Mouse (Mus musculus): ENCODE results near the gene Tmem150c.

The Tmem150c gene

DNA sequence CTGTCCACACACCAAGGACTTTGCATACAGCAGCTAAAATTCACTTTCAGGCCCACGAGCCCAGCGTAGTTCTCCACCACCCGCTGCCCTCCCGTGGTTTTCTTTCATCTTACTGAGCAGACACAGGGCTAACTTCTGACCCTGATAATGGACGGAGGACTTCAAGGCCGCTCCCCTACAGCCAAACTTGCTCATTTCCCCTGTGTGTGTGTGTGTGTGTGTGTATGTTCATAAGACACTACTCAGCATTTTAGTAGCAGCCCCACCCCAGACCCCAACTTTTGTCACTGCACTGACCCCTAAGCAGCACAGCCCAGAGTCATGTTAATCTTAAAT, at the start of gene Tmem150c:
Gene Tmem150c, minus strand, starts transcription at position 171 of the 336 bp plus-strand sequence.
- Histone ChIP-seq H3K36me3 (ENCODE audit: insufficient read depth, low read length) (no peaks in the 10 kb centered on the region), H3K4me1 (replicated peaks; ENCODE audit: low read depth, low read length) (peaks cover 21% of the 10 kb centered on the region), H3K4me3 (replicated peaks; ENCODE audit: low read length) (peak within 1 kb of the TSS; percentile 82), H3K9me3 (ENCODE audit: low read length) (no peaks in the 10 kb centered on the region), H3K27me3 (ENCODE audit: insufficient read depth, low read length) (peaks cover 72% of the 10 kb centered on the region)
- no peak for TF ChIP-seq NANOG (IDR thresholded peaks at IDR 0.05; ENCODE audit: borderline replicate concordance, low read length)
- no peak for TF ChIP-seq CTCF (conservative IDR thresholded peaks at IDR 0.05; ENCODE audit: low read length)
- no peak for TF ChIP-seq POU5F1 (IDR thresholded peaks at IDR 0.05; ENCODE audit: borderline replicate concordance, low read length)

DNA sequence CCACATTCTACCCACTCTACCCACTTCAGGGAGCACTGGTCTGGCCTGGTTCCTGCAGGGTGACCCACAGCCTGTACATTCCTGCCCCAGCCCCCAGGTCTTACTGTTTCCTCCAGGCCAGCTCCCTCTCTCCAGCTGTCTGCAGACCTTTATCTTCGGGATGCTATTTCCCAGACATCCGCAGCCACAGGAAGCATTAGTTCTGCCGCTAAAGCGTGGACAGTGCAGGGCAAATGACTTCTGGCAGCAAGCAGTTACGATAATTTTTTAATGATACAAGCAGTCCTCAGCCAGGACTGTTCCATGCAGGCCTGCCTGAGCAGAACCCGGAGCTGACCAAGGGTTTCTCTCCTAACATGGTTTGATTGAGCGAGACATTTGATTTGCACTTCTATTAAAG, 49.5 kb upstream of the Tmem150c start:
- H3K9me3 ChIP-seq (ENCODE audit: low read length): no peaks in the 10 kb centered on the region
- H3K4me1 ChIP-seq (replicated peaks; ENCODE audit: low read depth, low read length): peaks cover 20% of the 10 kb centered on the region
- H3K36me3 ChIP-seq (ENCODE audit: insufficient read depth, low read length): no peaks in the 10 kb centered on the region
- H3K4me3 ChIP-seq (replicated peaks; ENCODE audit: low read length): no peak overlapping the region
- H3K27me3 ChIP-seq (ENCODE audit: insufficient read depth, low read length): 0 out of 2 replicates have a peak, but pooled peaks cover under 1% of the 10 kb centered on the region
- TF ChIP-seq CTCF (conservative IDR thresholded peaks at IDR 0.05; ENCODE audit: low read length): no peak
- TF ChIP-seq NANOG (IDR thresholded peaks at IDR 0.05; ENCODE audit: borderline replicate concordance, low read length): no peak

DNA sequence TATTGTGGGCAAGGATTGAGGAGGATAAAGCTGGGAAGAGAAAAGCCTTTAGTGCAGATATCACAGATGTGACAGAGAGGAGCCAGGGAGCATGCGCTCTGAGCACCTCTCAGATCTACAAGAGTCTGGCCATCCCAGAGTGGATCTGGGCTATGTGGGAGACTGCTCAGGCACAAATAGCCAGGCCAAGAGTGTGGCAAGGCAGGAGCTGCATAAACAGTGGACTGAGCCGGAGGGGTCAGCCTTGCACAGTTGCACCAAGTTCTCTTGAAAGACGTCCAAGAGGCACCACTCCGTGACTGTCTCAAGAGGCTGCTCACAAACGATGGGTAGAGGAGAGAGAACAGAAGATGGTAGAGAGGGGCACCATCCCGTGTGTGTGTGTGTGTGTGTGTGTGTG, 47.1 kb upstream of the Tmem150c start:
- Histone ChIP-seq H3K27me3 (ENCODE audit: insufficient read depth, low read length) (no peaks in the 10 kb centered on the region), H3K9me3 (ENCODE audit: low read length) (no peaks in the 10 kb centered on the region), H3K4me1 (replicated peaks; ENCODE audit: low read depth, low read length) (peaks cover 12% of the 10 kb centered on the region), H3K36me3 (ENCODE audit: insufficient read depth, low read length) (no peaks in the 10 kb centered on the region), H3K4me3 (replicated peaks; ENCODE audit: low read length) (no peak overlapping the region)
- no peak for TF ChIP-seq POU5F1 (IDR thresholded peaks at IDR 0.05; ENCODE audit: borderline replicate concordance, low read length)
- no peak for TF ChIP-seq NANOG (IDR thresholded peaks at IDR 0.05; ENCODE audit: borderline replicate concordance, low read length)
- no peak for TF ChIP-seq CTCF (conservative IDR thresholded peaks at IDR 0.05; ENCODE audit: low read length)

DNA sequence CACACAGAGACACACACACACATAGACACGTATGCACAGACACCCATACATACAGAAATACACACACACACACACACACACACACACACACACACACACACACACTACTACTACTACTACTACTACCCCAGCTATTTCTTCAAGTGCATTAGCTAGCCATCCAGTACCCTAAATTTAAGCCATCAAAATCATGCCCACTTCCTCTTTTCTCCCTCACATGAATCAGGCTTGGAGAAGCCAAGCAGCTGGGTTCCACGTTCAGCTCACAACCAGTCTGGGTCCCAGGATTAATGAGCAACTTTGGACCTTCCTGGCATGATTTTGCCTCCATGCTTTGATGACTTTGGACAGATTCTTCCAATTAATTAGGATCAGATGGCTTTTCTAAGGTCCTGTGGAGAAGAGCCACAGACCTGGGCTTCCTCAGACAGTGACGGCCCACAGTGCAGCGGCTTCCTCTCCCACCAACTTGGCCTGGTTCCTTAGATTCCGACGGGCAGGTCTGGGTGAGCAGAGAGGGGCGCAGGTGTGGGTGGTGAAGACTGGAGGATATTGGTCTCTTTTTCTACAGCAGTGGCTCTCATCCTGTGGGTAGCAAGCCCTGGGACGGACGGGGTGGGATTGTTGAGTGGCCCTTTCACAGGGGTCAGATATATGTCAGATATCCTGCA, 46.0 kb upstream of the Tmem150c start:
- no peak for TF ChIP-seq NANOG (IDR thresholded peaks at IDR 0.05; ENCODE audit: borderline replicate concordance, low read length)
- TF ChIP-seq POU5F1 (IDR thresholded peaks at IDR 0.05; ENCODE audit: borderline replicate concordance, low read length): no peak
- Histone ChIP-seq H3K4me1 (replicated peaks; ENCODE audit: low read depth, low read length) (peaks cover 12% of the 10 kb centered on the region), H3K36me3 (ENCODE audit: insufficient read depth, low read length) (no peaks in the 10 kb centered on the region), H3K4me3 (replicated peaks; ENCODE audit: low read length) (no peak overlapping the region), H3K27me3 (ENCODE audit: insufficient read depth, low read length) (no peaks in the 10 kb centered on the region), H3K9me3 (ENCODE audit: low read length) (no peaks in the 10 kb centered on the region)

DNA sequence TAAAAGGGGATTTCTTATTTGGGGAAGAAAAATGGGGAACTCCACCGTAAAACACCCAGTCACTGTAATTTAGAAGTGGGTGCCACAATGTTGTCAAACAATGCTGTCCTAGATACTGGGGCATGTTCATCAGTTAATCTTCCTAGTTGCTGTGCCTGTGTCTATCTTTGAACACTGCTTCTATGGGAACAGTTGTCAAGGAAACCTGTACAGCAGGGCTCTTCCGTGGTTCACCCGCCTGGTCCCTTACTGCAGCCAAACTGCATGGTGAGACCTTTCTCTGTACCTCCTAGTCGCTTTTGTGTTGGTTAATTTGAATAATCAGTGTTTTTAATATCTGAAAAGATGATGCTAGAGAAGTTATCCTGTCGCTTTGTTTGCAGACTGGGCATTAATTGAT, 41.2 kb upstream of the Tmem150c start:
- TF ChIP-seq POU5F1 (IDR thresholded peaks at IDR 0.05; ENCODE audit: borderline replicate concordance, low read length): no peak
- no peak for TF ChIP-seq CTCF (conservative IDR thresholded peaks at IDR 0.05; ENCODE audit: low read length)
- no peak for TF ChIP-seq NANOG (IDR thresholded peaks at IDR 0.05; ENCODE audit: borderline replicate concordance, low read length)
- Histone ChIP-seq H3K27me3 (ENCODE audit: insufficient read depth, low read length) (no peaks in the 10 kb centered on the region; the same call in 1 of the 2 replicates), H3K4me3 (replicated peaks; ENCODE audit: low read length) (no peak overlapping the region), H3K4me1 (replicated peaks; ENCODE audit: low read depth, low read length) (peaks cover 13% of the 10 kb centered on the region), H3K36me3 (ENCODE audit: insufficient read depth, low read length) (no peaks in the 10 kb centered on the region), H3K9me3 (ENCODE audit: low read length) (no peaks in the 10 kb centered on the region)

DNA sequence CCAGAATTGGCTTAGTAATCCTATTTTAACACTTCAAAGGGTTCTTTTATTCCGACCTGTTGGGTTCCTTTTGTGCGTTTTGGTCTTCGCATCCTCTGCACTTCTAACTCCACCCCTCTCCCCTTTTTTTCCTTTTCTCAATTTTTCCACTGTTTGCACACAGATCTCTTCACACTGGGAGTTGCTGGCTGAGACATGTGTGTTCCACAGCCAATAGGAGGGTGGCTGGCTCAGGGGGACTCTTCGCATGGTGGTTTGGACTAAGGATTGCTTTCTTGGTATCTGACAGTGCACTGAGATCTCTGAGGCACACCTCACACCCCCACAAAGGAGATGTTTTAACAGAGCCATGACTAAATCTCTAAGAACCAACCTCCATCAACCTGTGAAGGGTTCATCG, 40.7 kb upstream of the Tmem150c start:
- H3K4me3 ChIP-seq (replicated peaks; ENCODE audit: low read length): no peak overlapping the region
- TF ChIP-seq NANOG (IDR thresholded peaks at IDR 0.05; ENCODE audit: borderline replicate concordance, low read length): no peak
- TF ChIP-seq CTCF (conservative IDR thresholded peaks at IDR 0.05; ENCODE audit: low read length): no peak
- no peak for TF ChIP-seq POU5F1 (IDR thresholded peaks at IDR 0.05; ENCODE audit: borderline replicate concordance, low read length)
- no peaks in the 10 kb centered on the region for H3K36me3 ChIP-seq (ENCODE audit: insufficient read depth, low read length)
- no peaks in the 10 kb centered on the region for H3K9me3 ChIP-seq (ENCODE audit: low read length)
- peaks cover 13% of the 10 kb centered on the region for H3K4me1 ChIP-seq (replicated peaks; ENCODE audit: low read depth, low read length)
- H3K27me3 ChIP-seq (ENCODE audit: insufficient read depth, low read length): no peaks in the 10 kb centered on the region; the same call in 1 of the 2 replicates

DNA sequence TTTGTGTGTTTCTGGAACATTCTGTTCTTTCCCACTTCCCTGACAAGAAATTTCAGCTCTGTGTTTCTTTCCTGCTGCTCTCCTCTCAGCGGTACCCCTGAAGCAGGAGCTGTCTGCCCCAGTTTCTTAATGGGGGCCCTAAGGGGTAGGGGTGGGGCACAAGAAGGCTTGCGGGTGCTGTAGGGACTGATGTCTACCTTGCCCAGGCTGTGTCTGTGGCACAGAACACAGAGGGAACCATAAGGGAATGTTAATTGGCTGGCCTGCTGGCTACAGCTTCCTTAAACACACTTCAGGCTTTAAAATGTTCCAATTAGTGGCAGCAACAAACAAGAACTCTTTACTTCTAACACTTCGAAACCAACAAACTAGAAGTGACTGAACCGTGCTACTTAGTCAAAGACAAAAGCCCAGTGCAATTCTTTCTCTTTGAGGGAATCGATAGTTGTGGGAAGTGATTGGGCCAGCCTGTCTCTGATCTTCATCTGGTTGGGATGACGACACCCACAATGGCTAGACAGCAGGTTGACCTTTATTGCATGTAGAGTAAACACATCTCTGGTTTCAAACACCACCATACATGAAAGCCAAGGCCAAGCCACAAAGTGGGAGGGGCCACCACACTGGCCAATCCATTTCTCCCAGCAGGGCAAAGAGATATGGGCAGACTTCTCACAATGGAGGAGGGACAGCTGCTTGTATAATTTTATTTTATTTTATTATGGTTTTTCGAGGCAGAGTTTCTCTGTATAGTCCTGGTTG, 39.7 kb upstream of the Tmem150c start:
- Histone ChIP-seq H3K4me1 (replicated peaks; ENCODE audit: low read depth, low read length) (peaks cover 13% of the 10 kb centered on the region), H3K4me3 (replicated peaks; ENCODE audit: low read length) (no peak overlapping the region), H3K27me3 (ENCODE audit: insufficient read depth, low read length) (no peaks in the 10 kb centered on the region; the same call in 1 of the 2 replicates), H3K36me3 (ENCODE audit: insufficient read depth, low read length) (no peaks in the 10 kb centered on the region), H3K9me3 (ENCODE audit: low read length) (no peaks in the 10 kb centered on the region)
- TF ChIP-seq NANOG (IDR thresholded peaks at IDR 0.05; ENCODE audit: borderline replicate concordance, low read length): no peak
- no peak for TF ChIP-seq POU5F1 (IDR thresholded peaks at IDR 0.05; ENCODE audit: borderline replicate concordance, low read length)
- TF ChIP-seq CTCF (conservative IDR thresholded peaks at IDR 0.05; ENCODE audit: low read length): no peak

DNA sequence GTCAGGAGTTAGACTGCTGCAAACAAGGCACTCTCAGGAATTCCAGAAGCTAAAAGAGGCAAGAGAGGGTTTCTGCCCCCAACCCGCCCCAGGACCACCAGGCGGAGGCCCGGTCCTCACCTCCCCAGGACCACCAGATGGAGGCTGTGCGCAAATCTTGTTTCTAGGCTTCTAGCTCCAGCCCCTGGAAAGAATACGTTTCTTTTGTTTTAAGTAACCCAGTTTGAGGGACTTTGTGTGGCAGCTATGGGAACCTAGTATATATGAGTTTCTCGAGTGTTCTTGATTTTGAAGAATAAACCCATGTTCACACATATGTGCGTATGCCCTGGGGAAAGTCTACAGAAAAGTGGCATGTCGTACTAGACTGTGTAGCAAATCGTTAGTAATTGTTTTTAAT, 37.9 kb upstream of the Tmem150c start:
- TF ChIP-seq NANOG (IDR thresholded peaks at IDR 0.05; ENCODE audit: borderline replicate concordance, low read length): no peak
- TF ChIP-seq CTCF (conservative IDR thresholded peaks at IDR 0.05; ENCODE audit: low read length): no peak
- TF ChIP-seq POU5F1 (IDR thresholded peaks at IDR 0.05; ENCODE audit: borderline replicate concordance, low read length): no peak
- H3K4me3 ChIP-seq (replicated peaks; ENCODE audit: low read length): no peak overlapping the region
- no peaks in the 10 kb centered on the region for H3K9me3 ChIP-seq (ENCODE audit: low read length)
- H3K4me1 ChIP-seq (replicated peaks; ENCODE audit: low read depth, low read length): peaks cover 13% of the 10 kb centered on the region
- no peaks in the 10 kb centered on the region for H3K36me3 ChIP-seq (ENCODE audit: insufficient read depth, low read length)
- no peaks in the 10 kb centered on the region; the same call in 1 of the 2 replicates for H3K27me3 ChIP-seq (ENCODE audit: insufficient read depth, low read length)
